Mouse (Mus musculus): Measurements from ENCODE around the gene Mtfr2. TPM values are rescaled to one million over a fixed set of nuclear protein-coding genes. Genes with fewer than 3 reads are reported as not detected.
A peak's percentile ranks its signal among the peaks of the same experiment; 100 is the strongest.

The Mtfr2 gene
- 2.4 and 3.6 TPM in 2 replicates for polyA plus RNA-seq (2016; fragmentation: Nextera tagmentation; extraction: Ambion mirVana)

- peak within 1 kb of the TSS; percentile 62 for H3K9ac ChIP-seq
- H3K36me3 ChIP-seq (replicated peaks) = peaks cover 27% of the 10 kb centered on the region
- H3K4me3 ChIP-seq (replicated peaks) = peak within 1 kb of the TSS; percentile 70
- no peak within 1 kb of the TSS for H3K27ac ChIP-seq
- H3K4me1 ChIP-seq = peaks cover 15% of the 10 kb centered on the region
- H3K27me3 ChIP-seq = no peaks in the 10 kb centered on the region
- no peaks in the 10 kb centered on the region for H3K9me3 ChIP-seq
- 2% methylated on average over 50 of the region's 58 CpGs for WGBS
- peak; percentile 96 for ATAC-seq (ENCODE audit: low FRiP score)
- peak within 1 kb of the TSS; percentile 69 for H3K4me2 ChIP-seq
Observed at GRCm38 (mm10) chr10:20347285-20348214, at the start of gene Mtfr2. Gene Mtfr2 (plus strand): TSS chr10:20347770.

GRCm38 (mm10) chr10:20298152-20298920, 49.2 kb upstream of the Mtfr2 start:
- H3K9me3 ChIP-seq = no peaks in the 10 kb centered on the region
- H3K9ac ChIP-seq = no peak overlapping the region
- H3K27me3 ChIP-seq = no peaks in the 10 kb centered on the region
- no peak for ATAC-seq (ENCODE audit: low FRiP score)
- H3K27ac ChIP-seq = no peak overlapping the region
- no peak overlapping the region for H3K4me3 ChIP-seq (replicated peaks)
- H3K36me3 ChIP-seq (replicated peaks) = no peaks in the 10 kb centered on the region
- no peaks in the 10 kb centered on the region for H3K4me1 ChIP-seq
- no peak overlapping the region for H3K4me2 ChIP-seq
- 40% methylated on average over 3 of the region's 3 CpGs for WGBS

- H3K4me1 ChIP-seq = no peaks in the 10 kb centered on the region
- no peak overlapping the region for H3K4me2 ChIP-seq
- H3K9ac ChIP-seq = no peak overlapping the region
- ATAC-seq (ENCODE audit: low FRiP score) = no peak
- no peaks in the 10 kb centered on the region for H3K9me3 ChIP-seq
- H3K36me3 ChIP-seq (replicated peaks) = no peaks in the 10 kb centered on the region
- H3K27ac ChIP-seq = no peak overlapping the region
- WGBS = 81% methylated on average over 5 of the region's 5 CpGs
- H3K27me3 ChIP-seq = no peaks in the 10 kb centered on the region
- no peak overlapping the region for H3K4me3 ChIP-seq (replicated peaks)
Observed at GRCm38 (mm10) chr10:20299114-20299513, 48.5 kb upstream of the Mtfr2 start.

GRCm38 (mm10) chr10:20310969-20311769, 36.4 kb upstream of the Mtfr2 start:
- ATAC-seq (ENCODE audit: low FRiP score) = no peak
- Histone ChIP-seq H3K9me3 (no peaks in the 10 kb centered on the region), H3K27me3 (no peaks in the 10 kb centered on the region), H3K9ac (peak overlapping the region; percentile 90), H3K4me1 (peaks cover 19% of the 10 kb centered on the region), H3K27ac (peak overlapping the region; percentile 100), H3K36me3 (replicated peaks) (no peaks in the 10 kb centered on the region), H3K4me3 (replicated peaks) (peak overlapping the region; percentile 66), H3K4me2 (peak overlapping the region; percentile 71)
- WGBS = 52% methylated on average over 11 of the region's 11 CpGs

GRCm38 (mm10) chr10:20311918-20312735, 35.4 kb upstream of the Mtfr2 start, which contains the start of gene Bclaf1:
Gene Bclaf1 (plus strand): TSS chr10:20312469.
- Histone ChIP-seq H3K27ac (peak within 1 kb of the TSS; percentile 100), H3K4me1 (peaks cover 19% of the 10 kb centered on the region), H3K4me2 (peak within 1 kb of the TSS; percentile 71), H3K9me3 (no peaks in the 10 kb centered on the region), H3K9ac (peak within 1 kb of the TSS; percentile 90), H3K4me3 (replicated peaks) (peak within 1 kb of the TSS; percentile 66), H3K27me3 (no peaks in the 10 kb centered on the region), H3K36me3 (replicated peaks) (no peaks in the 10 kb centered on the region)
- peak; percentile 98 for ATAC-seq (ENCODE audit: low FRiP score)
- under 1% methylated on average over 84 of the region's 84 CpGs for WGBS

GRCm38 (mm10) chr10:20312736-20313301, 34.8 kb upstream of the Mtfr2 start:
- Histone ChIP-seq H3K9ac (peak overlapping the region; percentile 90), H3K4me2 (peak overlapping the region; percentile 65), H3K9me3 (no peaks in the 10 kb centered on the region), H3K27ac (peak overlapping the region; percentile 100), H3K36me3 (replicated peaks) (0 out of 2 replicates have a peak, but pooled peaks cover 4% of the 10 kb centered on the region), H3K27me3 (no peaks in the 10 kb centered on the region), H3K4me1 (peaks cover 19% of the 10 kb centered on the region), H3K4me3 (replicated peaks) (peak overlapping the region; percentile 66)
- peak; percentile 80 for ATAC-seq (ENCODE audit: low FRiP score)
- under 1% methylated on average over 51 of the region's 54 CpGs for WGBS

- no peak for ATAC-seq (ENCODE audit: low FRiP score)
- no peak overlapping the region for H3K27ac ChIP-seq
- H3K4me2 ChIP-seq = peak overlapping the region; percentile 65
- no peaks in the 10 kb centered on the region for H3K27me3 ChIP-seq
- no peaks in the 10 kb centered on the region for H3K9me3 ChIP-seq
- peaks cover 10% of the 10 kb centered on the region; the same call in 1 of the 2 replicates for H3K36me3 ChIP-seq (replicated peaks)
- H3K9ac ChIP-seq = peak overlapping the region; percentile 90
- WGBS = 60% methylated on average over 13 of the region's 13 CpGs
- peaks cover 19% of the 10 kb centered on the region for H3K4me1 ChIP-seq
- H3K4me3 ChIP-seq (replicated peaks) = peak overlapping the region; percentile 66
Observed at GRCm38 (mm10) chr10:20313447-20313846, 34.1 kb upstream of the Mtfr2 start.

- Histone ChIP-seq H3K27me3 (no peaks in the 10 kb centered on the region), H3K36me3 (replicated peaks) (peaks cover 13% of the 10 kb centered on the region), H3K4me1 (peaks cover 19% of the 10 kb centered on the region), H3K9me3 (no peaks in the 10 kb centered on the region), H3K9ac (no peak overlapping the region), H3K4me2 (peak overlapping the region; percentile 65), H3K4me3 (replicated peaks) (0 out of 2 replicates have a peak overlapping the region, but pooled peaks have one; percentile 6), H3K27ac (no peak overlapping the region)
- WGBS = 87% methylated on average over 4 of the region's 4 CpGs
- no peak for ATAC-seq (ENCODE audit: low FRiP score)
Observed at GRCm38 (mm10) chr10:20313941-20314340, 33.6 kb upstream of the Mtfr2 start.

GRCm38 (mm10) chr10:20314797-20315196, 32.8 kb upstream of the Mtfr2 start:
- no peaks in the 10 kb centered on the region for H3K9me3 ChIP-seq
- ATAC-seq (ENCODE audit: low FRiP score) = no peak
- H3K27ac ChIP-seq = no peak overlapping the region
- peaks cover 19% of the 10 kb centered on the region for H3K4me1 ChIP-seq
- H3K4me2 ChIP-seq = no peak overlapping the region
- peaks cover 20% of the 10 kb centered on the region for H3K36me3 ChIP-seq (replicated peaks)
- no peak overlapping the region for H3K9ac ChIP-seq
- no peaks in the 10 kb centered on the region for H3K27me3 ChIP-seq
- H3K4me3 ChIP-seq (replicated peaks) = no peak overlapping the region
- WGBS = 65% methylated on average over 2 of the region's 2 CpGs

- H3K4me1 ChIP-seq = peaks cover 8% of the 10 kb centered on the region
- no peak overlapping the region for H3K27ac ChIP-seq
- H3K9me3 ChIP-seq = no peaks in the 10 kb centered on the region
- no peak overlapping the region for H3K9ac ChIP-seq
- ATAC-seq (ENCODE audit: low FRiP score) = no peak
- H3K36me3 ChIP-seq (replicated peaks) = peaks cover 33% of the 10 kb centered on the region
- 92% methylated on average over 5 of the region's 5 CpGs for WGBS
- no peak overlapping the region for H3K4me2 ChIP-seq
- no peaks in the 10 kb centered on the region for H3K27me3 ChIP-seq
- no peak overlapping the region for H3K4me3 ChIP-seq (replicated peaks)
Observed at GRCm38 (mm10) chr10:20317466-20317865, 30.1 kb upstream of the Mtfr2 start.

GRCm38 (mm10) chr10:20326226-20326625, 21.3 kb upstream of the Mtfr2 start:
- Histone ChIP-seq H3K4me3 (replicated peaks) (no peak overlapping the region), H3K36me3 (replicated peaks) (peaks cover 71% of the 10 kb centered on the region), H3K27me3 (no peaks in the 10 kb centered on the region), H3K4me2 (no peak overlapping the region), H3K9me3 (no peaks in the 10 kb centered on the region), H3K27ac (no peak overlapping the region), H3K9ac (no peak overlapping the region), H3K4me1 (no peaks in the 10 kb centered on the region)
- no peak for ATAC-seq (ENCODE audit: low FRiP score)
